Mouse (Mus musculus): Measurements from ENCODE around the gene Myo1d. TPM values are rescaled to one million over a fixed set of nuclear protein-coding genes. Genes with fewer than 3 reads are reported as not detected.

Myo1d gene
- polyA plus RNA-seq, 1 experiment from 2014 or later, result 9.3 TPM

- peaks cover 12% of the 10 kb centered on the region for H3K4me1 ChIP-seq (replicated peaks; ENCODE audit: control insufficient read depth, insufficient read depth, low read length)
- peaks cover 7% of the 10 kb centered on the region for H3K27me3 ChIP-seq (replicated peaks; ENCODE audit: control insufficient read depth, insufficient read depth, low read length)
- no peak overlapping the region for H3K4me2 ChIP-seq
- H3K36me3 ChIP-seq (ENCODE audit: control insufficient read depth, insufficient read depth, low read length), result no peaks in the 10 kb centered on the region
- H3K9ac ChIP-seq (ENCODE audit: low read depth, low read length), result no peak overlapping the region
- ATAC-seq (replicated peaks; ENCODE audit: low FRiP score), result no peak
- WGBS, result 82% methylated on average over 13 of the region's 13 CpGs
- DNase-seq (ENCODE audit: low spot score), result no peak
- H3K9me3 ChIP-seq (ENCODE audit: control insufficient read depth, low read length), result no peaks in the 10 kb centered on the region
- no peak overlapping the region for H3K27ac ChIP-seq (ENCODE audit: low read depth, low read length)
- H3K4me3 ChIP-seq (ENCODE audit: low read depth, low read length), result no peak overlapping the region
These were observed 298.3 kb downstream of the Myo1d start for GRCm38 (mm10) chr11:80481409-80482050.

- 85% methylated on average over 31 of the region's 31 CpGs for WGBS
- Histone ChIP-seq H3K36me3 (ENCODE audit: control insufficient read depth, insufficient read depth, low read length) (no peaks in the 10 kb centered on the region), H3K27me3 (replicated peaks; ENCODE audit: control insufficient read depth, insufficient read depth, low read length) (peaks cover 7% of the 10 kb centered on the region), H3K4me3 (ENCODE audit: low read depth, low read length) (no peak overlapping the region), H3K4me1 (replicated peaks; ENCODE audit: control insufficient read depth, insufficient read depth, low read length) (peaks cover 15% of the 10 kb centered on the region), H3K9me3 (ENCODE audit: control insufficient read depth, low read length) (no peaks in the 10 kb centered on the region), H3K9ac (ENCODE audit: low read depth, low read length) (no peak overlapping the region), H3K4me2 (no peak overlapping the region), H3K27ac (ENCODE audit: low read depth, low read length) (no peak overlapping the region)
- ATAC-seq (replicated peaks; ENCODE audit: low FRiP score) (no peak), DNase-seq (ENCODE audit: low spot score) (no peak)
These were observed 299.6 kb downstream of the Myo1d start for GRCm38 (mm10) chr11:80479906-80480866.

- Histone ChIP-seq H3K9me3 (ENCODE audit: control insufficient read depth, low read length) (no peaks in the 10 kb centered on the region), H3K36me3 (ENCODE audit: control insufficient read depth, insufficient read depth, low read length) (no peaks in the 10 kb centered on the region), H3K4me3 (ENCODE audit: low read depth, low read length) (no peak overlapping the region), H3K4me2 (0 out of 2 replicates have a peak overlapping the region, but pooled peaks have one; percentile 17), H3K27ac (ENCODE audit: low read depth, low read length) (no peak overlapping the region), H3K4me1 (replicated peaks; ENCODE audit: control insufficient read depth, insufficient read depth, low read length) (peaks cover 15% of the 10 kb centered on the region), H3K9ac (ENCODE audit: low read depth, low read length) (no peak overlapping the region), H3K27me3 (replicated peaks; ENCODE audit: control insufficient read depth, insufficient read depth, low read length) (peaks cover 7% of the 10 kb centered on the region)
- DNase-seq (ENCODE audit: low spot score), result no peak
- WGBS, result 75% methylated on average over 5 of the region's 5 CpGs
- ATAC-seq (replicated peaks; ENCODE audit: low FRiP score), result no peak
These were observed 300.4 kb downstream of the Myo1d start for GRCm38 (mm10) chr11:80479425-80479824.

GRCm38 (mm10) chr11:80478694-80479412 is 301.0 kb downstream of the Myo1d start:
- Histone ChIP-seq H3K4me1 (replicated peaks; ENCODE audit: control insufficient read depth, insufficient read depth, low read length) (peaks cover 15% of the 10 kb centered on the region), H3K9me3 (ENCODE audit: control insufficient read depth, low read length) (no peaks in the 10 kb centered on the region), H3K27ac (ENCODE audit: low read depth, low read length) (no peak overlapping the region), H3K27me3 (replicated peaks; ENCODE audit: control insufficient read depth, insufficient read depth, low read length) (peaks cover 7% of the 10 kb centered on the region), H3K36me3 (ENCODE audit: control insufficient read depth, insufficient read depth, low read length) (no peaks in the 10 kb centered on the region), H3K4me2 (peak overlapping the region; percentile 17; the same call in 1 of the 2 replicates), H3K4me3 (ENCODE audit: low read depth, low read length) (no peak overlapping the region), H3K9ac (ENCODE audit: low read depth, low read length) (no peak overlapping the region)
- DNase-seq (ENCODE audit: low spot score) (no peak), ATAC-seq (replicated peaks; ENCODE audit: low FRiP score) (no peak)
- WGBS, result 79% methylated on average over 14 of the region's 14 CpGs

- peak; percentile 9; the same call in 1 of the 2 replicates for ATAC-seq (replicated peaks; ENCODE audit: low FRiP score)
- H3K9me3 ChIP-seq (ENCODE audit: control insufficient read depth, low read length), result no peaks in the 10 kb centered on the region
- peak overlapping the region; percentile 74 for H3K4me3 ChIP-seq (ENCODE audit: low read depth, low read length)
- peak; percentile 53 for DNase-seq (ENCODE audit: low spot score)
- H3K4me1 ChIP-seq (replicated peaks; ENCODE audit: control insufficient read depth, insufficient read depth, low read length), result peaks cover 15% of the 10 kb centered on the region
- WGBS, result 22% methylated on average over 55 of the region's 55 CpGs
- peaks cover 7% of the 10 kb centered on the region for H3K27me3 ChIP-seq (replicated peaks; ENCODE audit: control insufficient read depth, insufficient read depth, low read length)
- H3K9ac ChIP-seq (ENCODE audit: low read depth, low read length), result peak overlapping the region; percentile 68
- no peak overlapping the region for H3K27ac ChIP-seq (ENCODE audit: low read depth, low read length)
- peak overlapping the region; percentile 100 for H3K4me2 ChIP-seq
- H3K36me3 ChIP-seq (ENCODE audit: control insufficient read depth, insufficient read depth, low read length), result peaks cover 5% of the 10 kb centered on the region; the same call in 1 of the 2 replicates
These were observed 302.3 kb downstream of the Myo1d start for GRCm38 (mm10) chr11:80477341-80478199.

- 1% methylated on average over 97 of the region's 116 CpGs for WGBS
These were observed 303.3 kb downstream of the Myo1d start, which contains the start of gene Cdk5r1 for GRCm38 (mm10) chr11:80476222-80477189. Gene Cdk5r1 (plus strand): TSS chr11:80477023.

GRCm38 (mm10) chr11:80475544-80475943 is 304.3 kb downstream of the Myo1d start:
- Histone ChIP-seq H3K27me3 (replicated peaks; ENCODE audit: control insufficient read depth, insufficient read depth, low read length) (peaks cover 7% of the 10 kb centered on the region), H3K27ac (ENCODE audit: low read depth, low read length) (no peak overlapping the region), H3K4me2 (no peak overlapping the region), H3K9me3 (ENCODE audit: control insufficient read depth, low read length) (no peaks in the 10 kb centered on the region), H3K9ac (ENCODE audit: low read depth, low read length) (no peak overlapping the region), H3K36me3 (ENCODE audit: control insufficient read depth, insufficient read depth, low read length) (peaks cover 13% of the 10 kb centered on the region), H3K4me1 (replicated peaks; ENCODE audit: control insufficient read depth, insufficient read depth, low read length) (peaks cover 15% of the 10 kb centered on the region), H3K4me3 (ENCODE audit: low read depth, low read length) (no peak overlapping the region)
- DNase-seq (ENCODE audit: low spot score) (no peak), ATAC-seq (replicated peaks; ENCODE audit: low FRiP score) (no peak)
- 73% methylated on average over 9 of the region's 9 CpGs for WGBS

More at GRCm38 (mm10) chr11:80476222-80477189, 303.3 kb downstream of the Myo1d start, which contains the start of gene Cdk5r1:
- Histone ChIP-seq H3K4me1 (replicated peaks; ENCODE audit: control insufficient read depth, insufficient read depth, low read length) (peaks cover 15% of the 10 kb centered on the region), H3K27me3 (replicated peaks; ENCODE audit: control insufficient read depth, insufficient read depth, low read length) (peaks cover 7% of the 10 kb centered on the region), H3K36me3 (ENCODE audit: control insufficient read depth, insufficient read depth, low read length) (peaks cover 11% of the 10 kb centered on the region; the same call in 1 of the 2 replicates), H3K27ac (ENCODE audit: low read depth, low read length) (peak within 1 kb of the TSS; percentile 48), H3K4me2 (peak within 1 kb of the TSS; percentile 100), H3K4me3 (ENCODE audit: low read depth, low read length) (peak within 1 kb of the TSS; percentile 74), H3K9me3 (ENCODE audit: control insufficient read depth, low read length) (no peaks in the 10 kb centered on the region), H3K9ac (ENCODE audit: low read depth, low read length) (peak within 1 kb of the TSS; percentile 68)
- DNase-seq (ENCODE audit: low spot score) (peak; percentile 90), ATAC-seq (replicated peaks; ENCODE audit: low FRiP score) (peak; percentile 90)

Data from liver, embryonic 11.5 days (tissue).